Comparison of ENCODE assay signal across 8 mouse cellular contexts in genomic region chr8:84847684-84848435, GRCm38 (mm10). TPM values are rescaled to one million over a fixed set of nuclear protein-coding genes. Genes with fewer than 3 reads are reported as not detected.
DNase-seq lines count a peak whose midpoint lies in the region; ATAC-seq and TF ChIP-seq lines count a peak whose summit lies in the region.

No protein-coding gene starts in this region.

- H3K79me2 ChIP-seq in CH12.LX (replicated peaks; ENCODE audit: control insufficient read depth, extremely low read depth, insufficient read depth, poor library complexity, severe bottlenecking) = peaks cover 31% of the 10 kb centered on the region

- peak; percentile 28 for DNase-seq in embryo, embryonic 11 days
- DNase-seq in embryo, embryonic 9.5 days (ENCODE audit: extremely low spot score) = no peak
- DNase-seq in CH12.LX (ENCODE audit: extremely low read depth) (no peak), liver (peak; percentile 59)
- no peak for DNase-seq in left cerebral cortex, adult 8-10 months (ENCODE audit: low spot score in 2 of 2)
- DNase-seq in gastrocnemius, postnatal 10 days = no peak

- no peak overlapping the region for H3K27ac ChIP-seq in CH12.LX (ENCODE audit: insufficient read depth, low read depth)
- peak overlapping the region; percentile 15; the same call in 1 of the 2 replicates for H3K27ac ChIP-seq in embryonic fibroblast, embryonic 13.5 days (ENCODE audit: insufficient read depth, low read length)
- H3K27ac ChIP-seq in neural tube, embryonic 15.5 days (replicated peaks) = peak overlapping the region; percentile 87

- peak overlapping the region; percentile 62 for H3K9ac ChIP-seq in CH12.LX (ENCODE audit: insufficient read depth, low read depth)
- H3K9ac ChIP-seq in neural tube, embryonic 15.5 days (replicated peaks) = peak overlapping the region; percentile 74

- H3K4me1 ChIP-seq in CH12.LX (ENCODE audit: control insufficient read depth in 1 of 2, insufficient read depth in 2 of 2) = peaks cover 13 to 34% of the 10 kb centered on the region in 2 experiments
- peaks cover 6% of the 10 kb centered on the region for H3K4me1 ChIP-seq in embryonic fibroblast, embryonic 13.5 days (ENCODE audit: control insufficient read depth, insufficient read depth, low read length)
- peaks cover 34% of the 10 kb centered on the region for H3K4me1 ChIP-seq in neural tube, embryonic 15.5 days

- no peak for ATAC-seq in neural tube, embryonic 15.5 days (ENCODE audit: low FRiP score)

- no peak for TF ChIP-seq CTCF in CH12.LX (conservative IDR thresholded peaks at IDR 0.05 in 1 of 2, IDR thresholded peaks at IDR 0.05 in 1 of 2; ENCODE audit: low read depth in 2 of 2, low read length in 2 of 2)
- TF ChIP-seq CTCF in embryonic fibroblast, embryonic 13.5 days (IDR thresholded peaks at IDR 0.05; ENCODE audit: borderline replicate concordance, insufficient read depth, low read length) = no peak

- H3K4me2 ChIP-seq in CH12.LX (ENCODE audit: insufficient read depth, low read depth, poor library complexity, severe bottlenecking) = peak overlapping the region; percentile 85
- peak overlapping the region; percentile 79 for H3K4me2 ChIP-seq in neural tube, embryonic 15.5 days

- 39% methylated on average over 6 of the region's 6 CpGs for WGBS in neural tube, embryonic 15.5 days

- TF ChIP-seq EP300 in CH12.LX (IDR thresholded peaks at IDR 0.05; ENCODE audit: low read length) = no peak

- no peaks in the 10 kb centered on the region for H3K27me3 ChIP-seq in CH12.LX (replicated peaks)
- H3K27me3 ChIP-seq in neural tube, embryonic 15.5 days (replicated peaks) = no peaks in the 10 kb centered on the region

- no peak for TF ChIP-seq POLR2A in CH12.LX (IDR thresholded peaks at IDR 0.05; ENCODE audit: low read depth, low read length)
- no peak for TF ChIP-seq POLR2A in embryonic fibroblast, embryonic 13.5 days (IDR thresholded peaks at IDR 0.05; ENCODE audit: low read depth, low read length)

- peak overlapping the region in 2 of 3 experiments; percentile 70 to 83 for H3K4me3 ChIP-seq in CH12.LX (replicated peaks in 1 of 3; ENCODE audit: low read depth in 2 of 3, low read length in 2 of 3, poor library complexity in 1 of 3)
- H3K4me3 ChIP-seq in embryonic fibroblast, embryonic 13.5 days (ENCODE audit: insufficient read depth, low read length) = peak overlapping the region; percentile 52; the same call in 1 of the 2 replicates
- peak overlapping the region; percentile 63 for H3K4me3 ChIP-seq in neural tube, embryonic 15.5 days (replicated peaks)

- no peaks in the 10 kb centered on the region for H3K9me3 ChIP-seq in CH12.LX (replicated peaks; ENCODE audit: low read length)
- no peaks in the 10 kb centered on the region for H3K9me3 ChIP-seq in neural tube, embryonic 15.5 days (replicated peaks)

- dilution Hi-C loops in CH12.LX (cut with MboI; ENCODE audit: extremely low pct_ligation_motif_present, extremely low pct_unique_long_range_greater_than_20kb, low sequenced_read_pairs) = no loop called here

- in situ Hi-C loops in CH12.LX (cut with MboI; ENCODE audit: low pct_ligation_motif_present, low pct_unique_long_range_greater_than_20kb, low sequenced_read_pairs) = loop anchor here (5.0 kb wide), 1 partner anchor 39 kb away; no protein-coding TSS in a partner anchor

- H3K36me3 ChIP-seq in CH12.LX (replicated peaks in 1 of 2; ENCODE audit: control insufficient read depth in 1 of 2, insufficient read depth in 1 of 2, low read length in 1 of 2) = peaks cover 24 to 30% of the 10 kb centered on the region in 2 experiments
- H3K36me3 ChIP-seq in neural tube, embryonic 15.5 days = peaks cover 24% of the 10 kb centered on the region

- TF ChIP-seq RAD21 in CH12.LX (IDR thresholded peaks at IDR 0.05; ENCODE audit: low read depth, low read length) = no peak

TF ChIP-seq in CH12.LX, 34 proteins besides CTCF, POLR2A, EP300 and RAD21:
- TF ChIP-seq ETS1 (conservative IDR thresholded peaks at IDR 0.05; ENCODE audit: low read depth, low read length) (no peak), E2F4 (IDR thresholded peaks at IDR 0.05; ENCODE audit: insufficient replicate concordance, low read depth, low read length) (no peak), USF1 (IDR thresholded peaks at IDR 0.05; ENCODE audit: low read depth, low read length) (peak; percentile 16; the same call in 1 of the 2 replicates), CHD1 (IDR thresholded peaks at IDR 0.05; ENCODE audit: low read depth, low read length) (no peak), PAX5 (IDR thresholded peaks at IDR 0.05; ENCODE audit: low read length) (no peak), CHD2 (IDR thresholded peaks at IDR 0.05; ENCODE audit: low read length) (peak; percentile 46; the same call in 1 of the 2 replicates), MYC (IDR thresholded peaks at IDR 0.05; ENCODE audit: low read depth, low read length) (no peak), NELFE (IDR thresholded peaks at IDR 0.05; ENCODE audit: low read depth, low read length) (no peak), MEF2A (IDR thresholded peaks at IDR 0.05; ENCODE audit: borderline replicate concordance, low read depth, low read length) (no peak), ELF1 (IDR thresholded peaks at IDR 0.05; ENCODE audit: low read depth, low read length) (no peak), TBP (conservative IDR thresholded peaks at IDR 0.05; ENCODE audit: low read depth, low read length) (no peak), NRF1 (IDR thresholded peaks at IDR 0.05; ENCODE audit: low read depth, low read length) (no peak)

RNA-seq across cellular contexts. Expression of gene Calr, which starts 1.1 kb away (rescaled TPM):
- 395 and 738 TPM in 2 replicates for total RNA-seq in CH12.LX (2012; rRNA removed)
- total RNA-seq in CH12.LX (2014; rRNA removed) = 627 and 669 TPM in 2 replicates
- 1,181 and 1,636 TPM in 2 replicates for polyA plus RNA-seq in CH12.LX (2012; ENCODE audit: insufficient read length, low read depth)
- polyA plus RNA-seq in embryonic fibroblast, embryonic 13.5 days (2011; ENCODE audit: insufficient read length, low read depth, missing spikeins) = 1,122 and 1,201 TPM in 2 replicates
- 730 and 802 TPM in 2 replicates for polyA plus RNA-seq in neural tube, embryonic 15.5 days (2015; fragmentation: Nextera tagmentation; extraction: Ambion mirVana)
- 100 to 1,000 TPM; 333 to 426 (median 383) TPM for total RNA-seq in left cerebral cortex, adult 8-10 months (2022)
- 100 to 1,000 TPM; 234 to 286 TPM for total RNA-seq in gastrocnemius, postnatal 10 days (2021)

RNA-seq across cellular contexts. Expression of gene Rad23a, which starts 7.4 kb away (rescaled TPM):
- total RNA-seq in CH12.LX (2012; rRNA removed) (87.0 and 115 TPM in 2 replicates), CH12.LX (2014; rRNA removed) (66.4 and 66.5 TPM in 2 replicates)
- polyA plus RNA-seq in CH12.LX (2012; ENCODE audit: insufficient read length, low read depth) = 135 and 143 TPM in 2 replicates
- 57.6 and 61.7 TPM in 2 replicates for polyA plus RNA-seq in embryonic fibroblast, embryonic 13.5 days (2011; ENCODE audit: insufficient read length, low read depth, missing spikeins)
- 71.3 and 98.0 TPM in 2 replicates for polyA plus RNA-seq in neural tube, embryonic 15.5 days (2015; fragmentation: Nextera tagmentation; extraction: Ambion mirVana)
- total RNA-seq in left cerebral cortex, adult 8-10 months (2022) = 10 to 100 TPM; 72.4 to 90.1 (median 79.4) TPM
- 100 to 1,000 TPM; 124 to 130 TPM for total RNA-seq in gastrocnemius, postnatal 10 days (2021)

RNA-seq across cellular contexts. Expression of gene Farsa, which starts 8.9 kb away (rescaled TPM):
- total RNA-seq in CH12.LX (2012; rRNA removed) (142 and 165 TPM in 2 replicates), CH12.LX (2014; rRNA removed) (144 and 146 TPM in 2 replicates)
- polyA plus RNA-seq in CH12.LX (2012; ENCODE audit: insufficient read length, low read depth) = 175 and 192 TPM in 2 replicates
- polyA plus RNA-seq in embryonic fibroblast, embryonic 13.5 days (2011; ENCODE audit: insufficient read length, low read depth, missing spikeins) = 41.0 and 43.5 TPM in 2 replicates
- 105 and 108 TPM in 2 replicates for polyA plus RNA-seq in neural tube, embryonic 15.5 days (2015; fragmentation: Nextera tagmentation; extraction: Ambion mirVana)
- total RNA-seq in left cerebral cortex, adult 8-10 months (2022) = 10 to 100 TPM; 39.6 to 48.5 (median 43.7) TPM
- 10 to 100 TPM; 29.7 to 31.4 TPM for total RNA-seq in gastrocnemius, postnatal 10 days (2021)

RNA-seq across cellular contexts. Expression of gene Gadd45gip1, which starts 16.5 kb away (rescaled TPM):
- 53.6 and 59.7 TPM in 2 replicates for total RNA-seq in CH12.LX (2012; rRNA removed)
- 56.6 and 56.9 TPM in 2 replicates for total RNA-seq in CH12.LX (2014; rRNA removed)
- polyA plus RNA-seq in CH12.LX (2012; ENCODE audit: insufficient read length, low read depth) = 56.6 and 57.6 TPM in 2 replicates
- 11.7 and 12.6 TPM in 2 replicates for polyA plus RNA-seq in embryonic fibroblast, embryonic 13.5 days (2011; ENCODE audit: insufficient read length, low read depth, missing spikeins)
- polyA plus RNA-seq in neural tube, embryonic 15.5 days (2015; fragmentation: Nextera tagmentation; extraction: Ambion mirVana) = 44.3 and 45.1 TPM in 2 replicates
- total RNA-seq in left cerebral cortex, adult 8-10 months (2022) = 10 to 100 TPM; 23.3 to 28.4 (median 24.7) TPM
- total RNA-seq in gastrocnemius, postnatal 10 days (2021) = 10 to 100 TPM; 30.3 to 33.4 TPM

RNA-seq across cellular contexts. Expression of gene Syce2, which starts 24.1 kb away (rescaled TPM):
- total RNA-seq in CH12.LX (2012; rRNA removed) = not detected in 2 replicates
- total RNA-seq in CH12.LX (2014; rRNA removed) = not detected in 2 replicates
- polyA plus RNA-seq in CH12.LX (2012; ENCODE audit: insufficient read length, low read depth) = 0.54 TPM in 1 of 2 replicates, not detected in the other
- 8.7 and 18.9 TPM in 2 replicates for polyA plus RNA-seq in embryonic fibroblast, embryonic 13.5 days (2011; ENCODE audit: insufficient read length, low read depth, missing spikeins)
- 26.4 and 49.7 TPM in 2 replicates for polyA plus RNA-seq in neural tube, embryonic 15.5 days (2015; fragmentation: Nextera tagmentation; extraction: Ambion mirVana)
- 1 to 10 TPM; 6.3 to 8.0 (median 6.8) TPM for total RNA-seq in left cerebral cortex, adult 8-10 months (2022)
- 1 to 10 TPM; 4.7 to 5.2 TPM for total RNA-seq in gastrocnemius, postnatal 10 days (2021)

Comparison
In these comparisons a context has a peak if more than half of its experiments do, and no peak if none do; other contexts are left out.
1. DNase-seq: peak in embryo, embryonic 11 days (single experiment) and liver (single experiment); none in embryo, embryonic 9.5 days (single experiment), CH12.LX (single experiment), left cerebral cortex, adult 8-10 months (0 of 2) and gastrocnemius, postnatal 10 days (single experiment).
2. Peak in every context shown above with its lines, with median percentiles within 50 percentile points of each other: H3K4me3 ChIP-seq.